Mouse (Mus musculus) thymus, postnatal 25 days (tissue): ENCODE measurements around the gene Larp1.
A peak's percentile ranks its signal among the peaks of the same experiment; 100 is the strongest.

Experiments
- DNase-seq: peaks from one replicate; pipeline ENCODE4 v3.0.0; 2022

Larp1 gene

DNA sequence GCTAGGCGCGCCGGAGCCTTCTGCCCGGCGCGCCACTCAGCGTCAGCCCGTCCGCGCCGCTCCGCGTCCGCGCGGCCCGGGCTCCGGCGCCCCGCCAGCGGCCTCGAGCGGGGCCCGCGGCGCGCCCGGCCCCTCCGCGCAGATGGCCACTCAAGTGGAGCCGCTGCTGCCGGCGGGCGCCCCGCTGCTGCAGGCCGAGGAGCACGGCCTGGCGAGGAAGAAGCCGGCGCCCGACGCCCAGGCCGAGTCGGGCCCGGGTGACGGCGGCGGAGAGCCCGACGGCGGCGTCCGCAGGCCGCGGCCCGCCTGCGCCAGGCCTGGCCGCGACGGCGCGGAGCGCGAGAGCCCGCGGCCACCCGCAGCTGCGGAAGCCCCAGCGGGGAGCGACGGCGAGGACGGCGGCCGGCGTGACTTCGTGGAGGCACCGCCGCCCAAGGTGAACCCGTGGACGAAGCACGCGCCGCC, at the start of gene Larp1:
Larp1 (plus strand) TSS at position 14 of the 465 bp plus-strand sequence.
- DNase-seq, result no peak

DNA sequence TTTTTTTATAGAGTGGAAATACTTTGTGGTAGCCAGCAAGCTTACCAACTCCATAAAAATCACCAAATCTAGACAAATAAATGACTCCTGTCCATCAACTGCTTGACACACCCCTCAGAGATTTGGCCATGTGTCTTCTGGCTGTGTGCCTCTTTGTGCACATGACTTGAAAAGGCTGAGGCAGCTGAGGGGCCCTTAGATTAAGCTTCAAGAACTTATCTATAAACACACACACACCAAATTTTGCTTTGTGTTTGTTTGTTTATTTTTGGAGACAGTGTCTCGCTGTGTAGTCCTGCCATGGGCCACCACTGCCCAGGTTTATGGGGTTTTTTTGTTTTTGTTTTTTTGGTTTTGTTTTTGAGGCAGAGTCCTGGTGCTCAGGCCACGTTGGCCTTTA, 48.9 kb upstream of the Larp1 start:
- DNase-seq, result no peak

DNA sequence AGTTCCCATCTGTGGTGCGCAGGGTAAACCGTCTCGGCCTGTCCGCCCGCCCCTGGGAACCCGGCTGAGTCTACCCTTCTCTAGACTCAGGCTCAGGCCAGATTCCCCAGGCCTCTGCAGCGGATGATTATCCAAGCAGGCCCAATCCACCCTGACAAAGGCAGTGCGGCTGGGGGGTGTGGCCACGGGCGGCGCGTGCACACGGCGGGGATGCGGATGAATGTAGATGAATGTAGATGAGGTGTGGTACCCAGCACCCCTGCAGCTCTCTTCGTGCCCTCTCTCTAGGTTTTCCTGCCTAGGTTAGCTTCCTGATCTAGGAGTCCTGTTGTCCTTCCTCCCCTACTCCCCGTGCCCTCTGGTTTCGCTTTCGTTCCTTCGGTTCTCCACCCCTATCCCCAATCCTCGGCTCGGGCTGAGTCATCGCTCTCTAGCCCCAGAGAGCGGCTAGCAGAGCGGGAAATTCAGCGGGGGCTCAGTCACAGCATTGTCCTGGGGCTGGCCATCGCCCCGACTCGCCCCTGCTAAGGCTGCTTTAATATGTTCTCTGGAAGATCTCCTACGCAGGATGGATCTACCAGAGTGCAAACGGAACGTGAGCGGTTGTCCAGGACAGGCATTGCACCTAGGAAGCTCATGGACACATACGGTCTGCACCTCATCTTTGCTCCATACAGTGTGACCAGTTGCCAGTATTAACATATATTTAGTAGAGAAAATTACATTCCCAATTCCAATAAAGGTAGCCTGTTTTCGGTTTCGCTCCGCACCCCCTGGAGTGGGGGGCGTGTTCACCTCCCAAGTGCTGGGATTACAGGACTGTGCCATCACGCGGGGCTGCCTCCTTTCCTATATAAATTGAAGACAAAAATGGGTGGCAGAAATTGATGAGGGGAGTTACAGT, 46.2 kb upstream of the Larp1 start:
- DNase-seq, result peak; percentile 73

DNA sequence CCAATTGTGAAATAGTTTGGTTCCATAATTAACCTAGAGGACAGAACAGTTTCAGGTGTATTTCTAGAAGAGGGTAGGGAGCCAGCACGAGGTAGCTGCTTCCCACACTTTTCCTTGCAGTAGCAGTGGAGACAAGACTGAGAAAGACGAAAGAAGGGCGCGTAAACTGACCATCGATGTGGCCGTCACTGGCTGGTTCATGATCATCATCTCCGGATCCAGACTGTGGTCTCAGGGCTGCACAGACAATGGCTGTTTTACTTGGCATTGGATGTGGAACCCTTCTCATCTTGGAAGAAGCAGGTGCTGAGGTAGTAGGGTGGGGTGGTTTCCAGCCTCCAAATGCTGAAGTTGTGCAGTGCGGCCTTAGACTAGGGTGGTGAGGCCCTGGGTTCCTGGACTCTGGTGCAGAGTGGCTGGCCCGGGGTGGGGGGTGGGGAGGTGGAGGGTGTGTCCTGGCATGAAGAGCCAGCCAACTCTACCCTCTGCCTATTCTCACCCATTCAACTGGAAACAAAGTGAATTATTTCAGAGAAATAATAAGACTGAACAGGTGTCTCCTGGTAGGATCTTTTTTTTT, 45.5 kb upstream of the Larp1 start:
- no peak for DNase-seq

DNA sequence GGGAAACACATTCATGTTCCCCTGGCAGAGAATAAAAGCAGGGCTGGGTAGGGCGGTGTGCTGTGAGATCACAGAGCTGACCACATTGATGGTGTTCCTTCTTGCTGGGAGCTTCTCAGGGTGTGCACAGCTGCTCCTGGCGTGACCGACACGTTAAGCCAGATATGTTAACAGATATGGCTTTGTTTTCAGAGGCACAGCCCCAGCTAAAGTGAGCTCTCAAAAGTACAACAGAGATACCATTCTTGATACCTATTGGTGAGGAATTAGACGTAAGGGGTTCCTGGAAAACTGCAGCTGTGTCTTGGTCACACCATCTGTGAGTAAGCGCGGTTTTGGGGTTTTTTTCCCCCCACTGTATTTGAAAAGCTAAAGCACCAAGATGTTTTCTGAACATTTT, 42.2 kb upstream of the Larp1 start:
- DNase-seq, result peak; percentile 15

DNA sequence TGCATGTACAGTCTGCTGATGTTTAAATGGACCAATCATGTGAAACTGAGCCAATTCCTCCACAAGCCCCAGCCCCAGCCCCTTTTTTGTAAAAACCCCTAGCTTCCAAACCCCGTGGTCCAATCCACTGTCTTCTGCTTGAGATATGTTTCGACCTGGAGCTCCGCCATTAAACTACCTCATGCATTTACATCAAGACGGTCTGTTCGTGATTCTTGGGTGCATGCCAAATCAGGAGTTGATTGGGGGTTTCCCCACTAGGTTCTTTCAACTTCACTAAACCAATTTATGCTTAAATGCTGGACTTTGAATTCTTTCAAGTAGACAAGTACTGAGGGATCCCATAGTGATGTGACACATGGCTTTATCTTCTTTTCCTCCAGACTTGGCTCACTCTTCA, 40.6 kb upstream of the Larp1 start:
- DNase-seq, result no peak

DNA sequence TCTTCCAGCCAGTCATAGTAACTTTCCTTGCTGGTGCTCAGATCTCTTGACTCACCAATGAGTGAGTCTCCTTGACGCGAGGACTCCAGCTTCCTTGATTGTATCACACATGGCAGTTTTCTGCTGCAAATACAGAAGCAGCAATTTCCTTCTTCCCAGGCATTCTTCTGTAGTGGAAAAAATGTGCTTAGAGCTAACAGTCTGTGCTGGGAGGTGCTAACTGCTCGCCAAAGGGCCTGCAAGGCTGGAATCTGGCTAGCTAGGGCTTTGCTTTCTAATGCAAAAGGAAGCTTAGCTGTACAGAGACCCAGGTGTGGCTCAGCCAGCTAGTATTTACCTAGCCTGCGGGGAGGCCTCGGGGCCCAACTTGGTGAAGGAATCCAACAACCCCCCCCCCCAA, 38.3 kb upstream of the Larp1 start:
- no peak for DNase-seq

DNA sequence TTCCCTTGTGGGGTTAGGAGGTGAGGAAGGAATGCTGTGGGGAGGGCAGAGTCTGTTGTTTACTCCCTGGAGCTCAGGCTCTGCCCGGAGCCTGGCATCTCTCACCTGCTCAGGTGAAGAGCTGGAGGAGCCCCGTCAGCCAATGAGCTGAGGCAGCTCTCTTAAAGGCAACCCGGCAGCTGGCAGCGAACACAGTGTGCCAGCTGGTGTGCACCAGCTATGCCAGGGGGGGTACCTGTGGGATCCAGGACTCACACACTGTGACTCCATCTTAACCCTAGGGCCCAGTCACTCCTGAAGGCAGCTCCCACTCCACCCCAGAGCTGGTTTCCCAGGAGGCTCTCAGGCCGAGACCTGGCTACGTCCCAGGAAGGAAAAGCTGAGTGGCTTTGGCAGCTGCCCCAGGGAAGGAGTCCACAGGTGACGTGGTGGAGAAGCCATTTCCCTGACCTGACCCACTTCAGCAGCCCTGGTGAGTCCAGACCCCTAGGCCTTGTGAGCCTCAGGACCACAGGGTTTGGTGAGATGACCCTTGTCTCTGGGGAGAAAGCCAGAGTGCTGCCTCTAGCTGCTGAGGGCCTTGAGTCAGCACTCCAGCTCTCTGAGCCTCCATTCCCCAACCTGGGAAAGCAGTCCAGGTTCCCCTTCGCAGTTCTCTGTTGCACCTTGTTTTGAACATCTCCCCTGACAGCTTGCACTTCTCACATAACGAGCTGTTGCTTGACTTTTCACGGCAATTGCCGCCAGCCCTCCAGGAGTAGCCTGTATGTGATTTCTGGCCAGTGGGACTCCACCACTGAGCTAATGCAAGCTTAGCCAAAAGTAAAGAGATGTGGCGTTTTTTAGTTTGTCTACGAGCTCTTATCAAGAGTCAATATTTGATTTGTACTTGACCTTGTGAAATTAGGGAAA, 35.6 kb upstream of the Larp1 start:
- no peak for DNase-seq

DNA sequence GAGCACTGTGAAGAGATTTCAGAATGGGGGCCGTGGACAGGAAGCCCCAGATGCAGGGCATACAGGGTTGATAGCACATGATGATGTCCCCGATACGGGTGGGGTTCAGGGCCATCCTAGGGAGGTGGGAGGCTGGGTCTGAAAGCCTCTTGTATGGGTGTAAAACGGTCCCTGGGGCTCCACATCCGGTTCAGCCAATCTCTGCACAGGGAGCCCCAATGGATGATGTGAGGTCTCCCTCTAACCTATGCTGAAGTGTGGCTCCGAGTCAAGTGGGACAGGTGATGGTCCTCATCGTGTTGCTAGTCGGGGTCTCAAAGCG, 35.0 kb upstream of the Larp1 start:
- DNase-seq, result no peak

DNA sequence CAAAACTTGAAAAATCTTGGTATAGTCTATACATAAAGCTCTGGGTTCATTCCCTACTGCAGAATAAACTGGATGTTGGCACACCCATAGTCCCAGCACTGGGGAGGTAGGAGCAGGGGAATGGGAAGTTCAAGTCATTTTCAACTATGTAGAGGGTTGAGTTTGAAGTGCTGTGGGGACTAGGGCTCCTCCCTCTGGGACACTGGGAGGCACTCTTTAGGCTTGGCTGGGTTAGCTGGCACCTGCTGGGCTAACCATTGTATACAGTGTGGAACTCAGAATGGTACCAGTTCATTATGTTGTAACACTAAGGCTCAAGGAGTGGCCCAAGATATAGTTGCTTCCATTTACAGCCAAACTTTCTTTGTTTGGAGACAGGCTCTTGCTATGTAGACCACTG, 33.0 kb upstream of the Larp1 start:
- no peak for DNase-seq

DNA sequence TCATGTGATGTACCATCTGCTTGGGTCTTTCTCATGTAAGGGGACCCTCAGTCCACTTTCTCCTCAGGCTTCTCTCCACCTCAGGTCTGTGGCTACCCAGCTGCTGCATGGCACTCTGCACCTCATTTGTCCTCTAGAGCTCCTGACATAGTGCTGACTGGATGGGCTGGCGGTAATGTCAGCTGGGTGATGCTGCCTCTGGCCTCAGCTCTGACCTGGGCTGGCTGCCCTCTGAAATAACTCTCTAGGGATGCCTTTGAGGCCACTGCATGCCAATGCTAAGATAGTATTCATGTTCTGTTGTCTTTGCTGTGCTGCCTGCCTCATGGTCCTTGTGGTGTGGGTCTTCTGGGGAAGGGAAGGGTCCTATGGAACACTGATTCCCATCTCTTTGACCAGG, 31.2 kb upstream of the Larp1 start:
- DNase-seq, result no peak

DNA sequence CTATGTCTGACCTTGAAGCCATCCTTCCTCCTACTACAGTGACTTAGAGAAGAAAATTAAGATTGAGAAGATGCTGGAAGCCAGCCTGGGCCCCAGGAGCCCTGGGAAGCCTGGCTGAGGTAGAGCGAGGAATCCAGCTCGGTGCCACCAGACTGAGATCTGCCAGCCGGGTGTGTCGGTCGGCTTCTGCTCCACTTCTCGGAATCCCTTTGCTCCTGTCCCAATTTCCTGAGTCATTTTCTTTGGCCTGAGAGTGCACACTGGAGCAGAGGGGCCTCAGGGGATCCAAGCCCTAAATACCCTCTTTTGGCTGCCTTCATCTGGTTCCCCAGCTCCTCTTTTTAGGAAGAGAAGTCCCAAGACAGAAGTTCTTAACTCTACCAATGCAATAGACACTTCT, 29.2 kb upstream of the Larp1 start:
- DNase-seq, result no peak

DNA sequence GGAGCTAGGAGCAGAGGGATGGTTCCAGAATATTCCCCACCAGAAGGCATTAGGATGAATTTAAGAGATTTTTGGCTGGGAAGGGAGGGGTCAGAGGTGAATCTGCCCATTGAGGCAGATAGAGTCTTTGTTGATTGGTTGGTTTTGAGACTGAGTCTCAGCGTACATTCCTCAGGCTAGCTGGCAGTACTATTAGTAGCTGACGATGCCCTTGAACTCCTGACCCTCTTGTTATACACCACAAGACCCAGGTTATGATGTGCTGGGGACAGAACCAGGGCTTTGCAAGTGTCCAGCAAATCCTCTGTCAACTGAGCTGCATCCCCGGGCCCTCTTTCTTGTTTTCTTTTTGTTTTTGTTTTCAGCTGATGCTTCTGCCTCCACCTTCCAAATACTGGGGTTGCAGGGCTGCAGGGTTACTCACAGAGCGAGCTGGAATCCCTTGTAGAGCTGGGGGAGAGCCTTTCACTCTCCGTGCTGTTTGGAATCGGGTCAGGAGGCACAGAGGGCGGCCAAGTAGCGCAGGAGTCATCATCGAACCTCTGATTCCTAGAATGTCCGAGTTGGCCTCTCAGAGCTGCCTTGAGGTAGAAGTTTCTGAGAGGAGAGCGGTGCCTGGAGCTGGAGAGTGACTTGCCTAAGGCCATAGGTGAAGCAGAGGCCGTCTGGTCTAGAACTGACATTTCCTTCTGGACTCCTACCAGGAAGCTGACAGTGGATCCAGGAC, 27.6 kb upstream of the Larp1 start:
- DNase-seq, result no peak

DNA sequence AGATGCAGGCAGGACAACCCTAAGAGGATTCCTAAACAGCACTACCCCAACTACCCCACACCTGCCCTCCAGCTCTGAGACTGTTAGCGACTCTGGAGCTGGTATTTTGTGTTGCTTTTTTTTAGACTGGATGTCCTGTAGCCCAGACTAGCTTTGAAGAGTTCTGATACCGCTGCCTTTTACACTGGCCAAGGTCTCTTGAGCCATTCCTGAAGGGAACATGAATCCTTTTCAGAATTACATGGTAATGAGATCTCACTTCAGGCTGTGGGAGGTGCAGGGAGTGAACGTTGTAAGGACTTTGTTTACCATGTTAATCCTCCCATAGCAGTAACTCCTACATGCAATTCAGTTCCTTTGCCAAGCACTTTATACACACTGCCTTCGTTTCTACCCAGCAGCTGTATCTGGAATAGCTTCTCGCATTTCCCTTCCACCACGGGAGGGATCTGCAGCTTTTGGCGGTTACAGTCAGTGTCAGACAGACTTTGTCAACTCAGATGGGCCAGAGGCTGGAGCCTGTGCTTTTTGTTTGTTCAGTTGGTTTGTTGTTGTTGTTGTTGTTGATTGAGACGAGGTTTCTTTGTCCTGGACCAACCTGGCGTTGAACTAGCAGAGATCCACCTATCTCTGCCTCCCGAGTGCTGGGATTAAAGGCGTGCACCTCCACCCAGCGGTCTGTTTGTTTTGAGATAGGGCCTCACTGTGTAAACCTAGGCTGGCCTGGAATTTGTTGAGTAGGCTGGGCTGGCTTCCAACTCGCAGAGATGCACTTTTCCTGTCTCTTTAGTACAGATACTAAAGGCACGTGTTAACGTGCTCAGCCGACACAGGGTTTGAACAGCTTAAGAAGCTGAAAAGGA, 25.2 kb upstream of the Larp1 start:
- no peak for DNase-seq

DNA sequence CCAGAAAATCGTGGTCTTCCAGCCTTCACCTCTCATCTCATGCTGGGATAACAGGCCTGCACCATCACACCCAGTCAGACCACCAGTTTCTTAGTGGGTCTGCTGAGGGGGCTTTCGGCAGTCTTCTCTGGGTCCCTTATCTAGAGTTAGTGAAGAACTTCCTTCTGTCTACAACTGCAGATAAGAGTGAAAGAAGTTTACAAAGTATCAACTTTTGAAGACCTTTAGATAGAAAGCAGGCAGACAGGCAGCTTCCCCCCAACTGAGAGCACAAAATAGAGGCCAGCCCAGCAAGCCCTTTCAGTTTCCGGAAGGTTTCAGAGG, 24.6 kb upstream of the Larp1 start:
- DNase-seq, result no peak

DNA sequence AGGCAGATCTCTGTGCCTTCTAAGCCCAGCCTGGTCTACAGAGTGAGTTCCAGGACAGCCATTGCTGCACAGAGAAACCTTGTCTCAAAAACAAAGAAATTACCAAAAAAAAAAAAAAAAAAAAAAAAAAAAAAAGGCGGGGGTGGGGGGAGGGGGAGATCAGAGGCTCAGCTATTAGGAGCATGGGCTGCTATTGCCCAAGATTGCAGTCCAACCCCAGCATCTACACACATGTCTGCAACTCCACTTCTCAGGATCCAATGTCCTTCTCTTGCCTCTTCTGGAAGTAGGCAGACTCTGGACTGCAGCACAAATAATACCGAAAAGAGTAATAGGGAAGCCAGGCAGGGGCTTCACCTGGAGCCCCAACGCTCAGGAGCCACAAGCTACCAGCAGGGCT, 23.4 kb upstream of the Larp1 start:
- DNase-seq, result no peak

DNA sequence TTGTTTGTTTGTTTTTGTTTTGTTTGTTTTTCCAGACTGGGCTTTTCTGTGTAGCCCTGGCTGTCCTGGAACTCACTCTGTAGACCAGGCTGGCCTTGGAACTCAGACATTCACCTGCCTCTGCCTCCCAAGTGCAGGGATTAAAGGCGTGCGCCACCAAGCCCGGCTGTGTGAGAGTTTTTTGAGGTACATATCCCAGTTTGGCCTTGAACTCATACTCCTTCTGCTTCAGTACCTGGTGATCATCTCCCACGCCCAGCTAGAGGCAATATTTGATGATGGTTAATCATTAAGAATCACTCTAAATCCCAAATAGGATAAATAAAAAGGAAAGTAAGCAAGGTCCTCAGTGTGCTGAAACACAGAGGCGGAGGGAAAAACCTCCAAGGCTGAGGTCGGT, 22.8 kb upstream of the Larp1 start:
- DNase-seq, result no peak

DNA sequence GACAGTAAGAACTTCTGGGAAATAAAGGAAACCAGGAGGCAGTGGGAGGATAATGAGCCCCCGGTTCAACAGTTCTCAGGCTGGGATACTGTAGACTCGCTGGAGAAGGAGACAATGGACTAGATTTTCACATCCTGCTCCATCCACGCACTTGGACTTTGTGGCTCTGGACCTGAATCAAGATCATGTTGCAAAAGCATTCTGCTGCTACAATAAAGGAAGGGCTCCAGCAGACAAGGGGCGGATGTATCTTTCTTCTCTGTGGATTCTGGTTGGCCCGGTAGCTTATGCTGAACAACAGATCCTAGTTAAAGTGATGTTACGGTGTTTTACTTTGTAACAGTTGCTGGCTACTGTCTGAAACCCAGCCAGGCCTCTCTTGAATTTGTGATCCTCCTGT, 22.4 kb upstream of the Larp1 start:
- DNase-seq, result no peak

DNA sequence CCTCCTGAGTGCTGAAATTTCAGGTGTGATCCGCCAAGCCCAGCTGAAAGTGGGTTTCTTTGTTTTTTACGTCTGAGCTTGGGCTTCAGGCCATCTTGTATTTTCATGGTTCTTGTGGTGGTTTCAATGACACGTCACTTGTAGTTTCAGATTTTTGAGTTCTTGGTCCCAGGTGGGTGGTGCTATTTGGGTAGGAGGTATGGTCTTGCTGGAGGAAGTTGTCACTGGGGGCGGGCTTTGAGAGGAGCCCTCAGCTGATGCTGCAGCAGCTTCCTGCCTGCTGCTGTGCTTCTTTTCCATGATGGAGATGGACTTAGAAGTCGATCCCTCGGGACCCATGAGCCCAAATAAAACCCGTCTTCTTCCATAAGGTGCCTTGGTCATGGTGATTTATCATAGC, 22.0 kb upstream of the Larp1 start:
- no peak for DNase-seq

DNA sequence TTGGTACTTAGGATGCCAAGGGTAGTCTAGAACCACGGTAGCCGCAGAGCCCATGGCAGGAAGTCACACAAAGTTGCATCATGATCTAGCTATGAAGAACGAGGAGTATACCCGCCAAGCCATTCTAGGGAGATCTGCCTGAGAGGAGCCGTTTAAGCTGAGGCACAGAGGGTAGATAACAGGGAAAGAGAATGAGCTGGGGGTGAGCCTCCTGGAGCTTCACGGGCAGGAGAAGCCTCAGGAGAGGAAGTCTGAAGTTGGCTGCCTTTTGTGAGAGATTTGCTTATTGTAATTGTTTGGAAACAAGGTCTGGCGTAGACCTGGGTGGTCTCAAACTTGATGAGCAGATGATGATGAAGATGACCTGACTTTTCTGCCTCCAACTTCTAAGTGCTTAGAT, 10.7 kb upstream of the Larp1 start:
- DNase-seq, result no peak

DNA sequence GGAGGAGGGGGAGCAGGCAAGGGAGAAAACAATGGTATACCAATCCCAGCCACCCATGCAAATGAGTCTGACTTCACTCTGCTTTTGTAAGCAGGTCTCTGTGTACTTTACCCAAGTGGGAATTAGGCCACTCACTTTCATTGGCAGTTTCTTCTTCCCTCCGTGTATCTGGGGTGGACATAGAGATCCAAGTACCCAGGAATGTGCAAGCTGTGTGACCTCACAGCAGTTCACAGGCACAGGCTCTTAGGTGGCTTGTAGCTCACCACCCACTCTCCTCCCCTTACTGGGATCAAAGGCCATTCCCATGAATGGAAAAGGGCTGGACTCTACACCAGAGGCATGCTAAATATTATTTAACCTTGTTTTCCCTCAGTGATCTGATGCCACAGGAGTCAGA, 10.0 kb upstream of the Larp1 start:
- DNase-seq, result no peak

DNA sequence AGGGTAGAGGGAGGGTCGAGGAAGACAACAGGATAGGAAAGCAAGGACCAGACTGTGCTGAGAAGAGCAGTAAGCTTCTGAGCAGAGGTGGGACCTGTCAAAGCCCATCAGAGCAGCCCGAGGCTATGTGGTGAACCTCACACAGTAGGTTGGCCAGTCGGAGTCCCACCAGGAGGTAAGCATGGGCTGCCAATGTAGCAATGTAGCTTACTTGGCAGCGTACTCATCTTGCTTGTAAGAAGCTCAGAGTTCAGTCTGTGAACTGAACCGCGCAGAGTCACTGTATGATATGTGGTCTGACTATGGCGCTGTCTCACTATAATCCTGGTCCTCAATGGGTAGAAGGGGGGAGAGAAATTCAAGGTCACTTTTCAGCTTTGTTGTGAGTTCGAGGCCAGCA, 5.7 kb upstream of the Larp1 start:
- DNase-seq, result no peak
